Mouse (Mus musculus): ENCODE results near the gene Fras1.

GRCm38 (mm10) chr5:96402555-96402954, 28.8 kb downstream of the Fras1 start:
- no peak for TF ChIP-seq CTCF (IDR thresholded peaks at IDR 0.05 in 2 of 3, conservative IDR thresholded peaks at IDR 0.05 in 1 of 3; ENCODE audit: control insufficient read depth in 1 of 3, insufficient read depth in 1 of 3, low read depth in 2 of 3, low read length in 3 of 3, poor library complexity in 1 of 3, severe bottlenecking in 1 of 3)
- TF ChIP-seq EP300 (IDR thresholded peaks at IDR 0.05; ENCODE audit: low read depth in 1 of 2, low read length in 2 of 2) = no peak
- no peak for TF ChIP-seq POLR2A (IDR thresholded peaks at IDR 0.05; ENCODE audit: control insufficient read depth in 1 of 2, insufficient read depth in 1 of 2, low read depth in 1 of 2, low read length in 2 of 2, poor library complexity in 1 of 2)
- TF ChIP-seq HCFC1 (IDR thresholded peaks at IDR 0.05; ENCODE audit: low read depth, low read length) = no peak
- no peak for TF ChIP-seq ZNF384 (IDR thresholded peaks at IDR 0.05; ENCODE audit: low read depth, low read length)
- no peak for TF ChIP-seq GATA1 (IDR thresholded peaks at IDR 0.05; ENCODE audit: low read depth, low read length)
- no peak for TF ChIP-seq TAL1 (IDR thresholded peaks at IDR 0.05; ENCODE audit: low read length)
- no peak for TF ChIP-seq MAX (IDR thresholded peaks at IDR 0.05; ENCODE audit: low read length)
- TF ChIP-seq CHD2 (IDR thresholded peaks at IDR 0.05; ENCODE audit: low read length) = no peak
- TF ChIP-seq SIN3A (IDR thresholded peaks at IDR 0.05; ENCODE audit: low read length) = no peak
- TF ChIP-seq CHD1 (IDR thresholded peaks at IDR 0.05; ENCODE audit: low read depth, low read length) = no peak

Data from MEL (cell line).